Mouse (Mus musculus): ENCODE data around the gene Fbxw9. TPM values are rescaled to one million over a fixed set of nuclear protein-coding genes. Genes with fewer than 3 reads are reported as not detected.

The Fbxw9 gene
- 11.6 and 13.5 TPM in 2 replicates for total RNA-seq (2014; fragmentation: Nextera tagmentation)
- total RNA-seq (2017) = 4.1 and 5.9 TPM in 2 replicates

DNA sequence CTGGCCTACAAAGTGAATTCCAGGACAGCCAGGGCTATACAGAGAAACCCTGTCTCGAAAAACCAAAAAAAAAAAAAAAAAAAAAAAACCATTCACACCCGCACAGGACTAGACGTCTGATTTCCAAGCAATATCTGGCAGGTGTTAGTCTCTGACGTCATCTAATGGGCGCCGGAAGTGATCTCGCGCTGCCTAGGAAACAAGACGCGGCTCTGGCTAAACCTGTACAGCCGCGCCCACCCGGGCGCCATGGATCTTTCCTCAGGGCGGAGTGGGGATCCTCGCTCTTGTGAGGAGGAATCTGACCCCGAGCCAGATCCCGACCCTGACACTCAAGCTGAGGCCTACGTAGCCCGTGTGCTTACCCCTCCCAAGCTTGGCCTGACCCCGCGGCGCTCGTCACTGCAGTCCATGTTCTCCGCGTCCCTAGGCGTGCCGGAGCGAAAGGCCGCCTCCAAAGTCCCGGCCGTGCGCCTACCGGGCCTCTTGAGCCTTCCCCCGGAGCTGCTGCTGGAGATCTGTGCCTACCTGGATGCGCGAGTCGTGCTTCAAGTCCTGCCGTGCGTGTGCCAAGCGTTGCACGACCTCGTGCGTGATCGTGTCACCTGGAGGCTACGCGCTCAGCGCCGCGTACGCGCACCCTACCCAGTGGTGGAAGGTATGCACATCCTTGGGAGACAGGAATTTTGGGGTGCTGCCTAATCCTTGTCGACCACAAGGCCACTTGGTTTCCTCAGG, at the start of gene Fbxw9:
TSS of gene Fbxw9 (plus strand) at position 177 of the 738 bp plus-strand sequence.
- ATAC-seq (replicated peaks; ENCODE audit: poor library complexity, severe bottlenecking) = peak; percentile 92

- ATAC-seq (replicated peaks; ENCODE audit: poor library complexity, severe bottlenecking) = peak; percentile 24; the same call in 1 of the 2 replicates
Measured at GRCm38 (mm10) chr8:85011242-85011641, 48.6 kb upstream of the Fbxw9 start.

GRCm38 (mm10) chr8:85013230-85013840, 46.5 kb upstream of the Fbxw9 start:
- peak; percentile 90 for ATAC-seq (replicated peaks; ENCODE audit: poor library complexity, severe bottlenecking)

GRCm38 (mm10) chr8:85014431-85014830, 45.4 kb upstream of the Fbxw9 start, which contains the start of gene Best2:
Best2 (minus strand) TSS chr8:85014531.
- ATAC-seq (replicated peaks; ENCODE audit: poor library complexity, severe bottlenecking) = no peak

DNA sequence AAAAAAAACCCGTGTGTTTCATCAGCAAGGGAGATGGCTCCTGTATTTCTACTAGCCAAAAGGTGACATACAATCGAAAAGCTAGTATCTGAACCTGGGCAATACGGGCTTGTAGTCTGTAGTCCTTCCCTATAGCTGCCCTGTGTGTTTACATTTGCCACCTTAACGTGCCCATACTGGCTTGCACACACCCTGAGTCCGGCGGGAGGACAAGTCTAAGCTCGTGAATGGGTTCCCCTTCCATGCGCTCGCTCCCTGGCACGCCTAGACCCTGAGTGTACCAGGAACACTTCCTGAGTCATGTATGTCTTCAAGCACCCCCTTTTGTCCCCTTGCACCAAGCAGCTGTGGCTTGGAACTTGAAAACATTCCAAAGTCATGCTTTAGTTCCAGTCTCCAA, 43.1 kb upstream of the Fbxw9 start:
- no peak for ATAC-seq (replicated peaks; ENCODE audit: poor library complexity, severe bottlenecking)

DNA sequence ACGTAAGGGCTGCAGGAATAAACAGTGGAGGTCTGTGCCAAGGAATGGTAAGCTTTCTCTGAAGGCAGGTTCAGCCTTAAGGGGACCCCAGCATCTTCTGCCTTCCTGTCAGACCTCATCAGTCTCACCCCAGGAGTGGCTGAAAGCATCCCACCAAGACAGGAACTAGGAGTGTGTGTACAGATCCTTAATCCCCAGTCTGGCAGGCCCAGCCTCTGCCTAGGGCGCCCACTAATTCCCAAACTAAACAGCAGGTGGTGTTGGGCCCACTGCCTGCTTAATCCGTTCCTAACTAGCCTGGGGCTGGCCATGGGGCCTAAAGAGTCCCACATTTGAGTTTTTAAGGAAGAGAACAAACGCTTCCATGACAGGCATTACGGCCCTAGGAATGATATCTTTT, 42.6 kb upstream of the Fbxw9 start:
- ATAC-seq (replicated peaks; ENCODE audit: poor library complexity, severe bottlenecking) = no peak

DNA sequence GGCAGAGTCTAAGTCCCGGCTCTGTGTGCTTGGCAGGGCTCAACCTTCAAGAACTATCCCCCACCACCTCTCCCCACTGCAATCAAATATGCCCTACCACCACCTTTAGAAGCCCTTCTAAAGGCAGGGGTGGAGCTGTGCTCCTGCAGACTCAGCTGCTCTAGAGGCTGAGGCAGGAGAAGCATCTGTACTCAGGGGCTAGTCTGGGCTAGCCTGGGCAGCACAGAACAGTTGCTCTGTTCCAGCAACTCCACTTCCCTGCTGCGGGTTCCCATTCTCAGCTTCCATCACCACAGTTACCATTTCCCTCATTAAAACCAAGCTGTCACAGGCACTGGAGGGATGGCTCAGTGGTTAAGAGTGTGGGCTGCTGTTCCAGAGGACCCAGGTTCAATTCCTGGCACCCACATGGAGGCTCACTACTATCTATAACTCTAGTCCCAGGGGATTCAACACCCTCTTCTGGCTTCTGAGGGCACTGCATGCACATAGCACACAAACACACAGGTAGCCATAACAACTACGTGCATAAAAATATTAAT, 38.3 kb upstream of the Fbxw9 start:
- ATAC-seq (replicated peaks; ENCODE audit: poor library complexity, severe bottlenecking) = no peak

DNA sequence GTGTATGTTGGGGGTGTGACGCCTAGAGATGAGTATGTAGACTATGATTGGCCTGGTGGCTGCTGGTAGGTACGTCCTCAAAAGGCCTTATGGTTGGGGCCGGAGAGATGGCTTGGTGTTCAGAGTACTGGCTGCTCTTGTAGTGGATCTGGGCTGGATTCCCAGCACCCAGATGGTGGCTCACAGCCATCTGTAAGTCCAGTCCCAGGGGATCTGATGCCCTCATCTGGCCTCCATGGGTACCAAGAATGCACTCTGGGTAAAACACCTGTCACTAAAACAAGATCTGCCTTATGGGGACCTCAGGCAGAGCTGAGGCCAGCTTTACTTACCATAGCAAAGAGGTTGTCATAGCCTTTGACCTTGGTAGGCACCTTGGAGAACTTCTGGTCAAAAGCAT, 36.0 kb upstream of the Fbxw9 start:
- no peak for ATAC-seq (replicated peaks; ENCODE audit: poor library complexity, severe bottlenecking)

DNA sequence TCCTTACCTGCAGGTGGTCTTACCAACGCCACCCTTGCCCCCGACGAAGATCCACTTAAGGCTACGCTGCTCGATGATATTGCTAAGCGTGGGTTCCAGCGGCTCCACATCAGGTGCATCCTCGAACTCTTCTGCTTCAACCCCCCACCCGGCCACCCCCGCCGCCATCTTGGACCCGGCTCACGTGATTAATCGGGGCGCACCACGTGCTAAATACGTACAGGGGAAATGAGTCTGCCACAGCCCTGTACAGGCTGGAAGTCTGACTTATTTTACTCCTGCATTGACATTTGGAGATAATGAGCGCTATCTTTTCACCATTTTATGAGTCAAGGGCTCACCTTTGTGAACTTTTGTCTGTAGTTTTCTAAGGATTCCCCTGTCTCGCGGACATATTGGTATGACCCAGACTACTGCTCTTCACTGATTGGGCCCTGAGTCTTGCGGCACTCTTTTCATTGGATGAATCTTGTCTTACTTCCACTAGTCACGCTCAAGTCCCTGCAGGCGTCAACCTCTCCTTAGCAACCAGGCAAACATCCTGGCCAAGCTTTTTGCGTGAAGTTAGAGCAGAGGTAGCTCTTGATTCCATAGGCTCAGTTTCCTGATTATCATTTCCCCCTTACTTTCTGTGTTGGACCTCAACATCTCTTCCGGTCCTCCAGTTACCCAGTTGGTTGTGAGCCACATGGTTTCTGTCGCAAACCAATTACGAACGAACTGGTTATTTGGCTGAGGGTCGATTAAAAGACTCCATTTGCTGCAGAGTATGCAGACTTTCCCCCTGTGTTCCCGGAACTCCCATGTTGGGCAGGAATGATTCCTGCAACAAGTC, 34.5 kb upstream of the Fbxw9 start, which contains the start of gene Asna1:
TSS of gene Asna1 (minus strand) at position 184 of the 835 bp plus-strand sequence.
- peak; percentile 77 for ATAC-seq (replicated peaks; ENCODE audit: poor library complexity, severe bottlenecking)

GRCm38 (mm10) chr8:85026670-85027515, 33.0 kb upstream of the Fbxw9 start, which contains the start of gene Trir:
Trir (plus strand) TSS chr8:85026823.
- ATAC-seq (replicated peaks; ENCODE audit: poor library complexity, severe bottlenecking) = peak; percentile 77

GRCm38 (mm10) chr8:85027516-85027855, 32.4 kb upstream of the Fbxw9 start:
- ATAC-seq (replicated peaks; ENCODE audit: poor library complexity, severe bottlenecking) = no peak

- no peak for ATAC-seq (replicated peaks; ENCODE audit: poor library complexity, severe bottlenecking)
Measured at GRCm38 (mm10) chr8:85027922-85028321, 31.9 kb upstream of the Fbxw9 start.

- no peak for ATAC-seq (replicated peaks; ENCODE audit: poor library complexity, severe bottlenecking)
Measured at GRCm38 (mm10) chr8:85029271-85029670, 30.6 kb upstream of the Fbxw9 start.

DNA sequence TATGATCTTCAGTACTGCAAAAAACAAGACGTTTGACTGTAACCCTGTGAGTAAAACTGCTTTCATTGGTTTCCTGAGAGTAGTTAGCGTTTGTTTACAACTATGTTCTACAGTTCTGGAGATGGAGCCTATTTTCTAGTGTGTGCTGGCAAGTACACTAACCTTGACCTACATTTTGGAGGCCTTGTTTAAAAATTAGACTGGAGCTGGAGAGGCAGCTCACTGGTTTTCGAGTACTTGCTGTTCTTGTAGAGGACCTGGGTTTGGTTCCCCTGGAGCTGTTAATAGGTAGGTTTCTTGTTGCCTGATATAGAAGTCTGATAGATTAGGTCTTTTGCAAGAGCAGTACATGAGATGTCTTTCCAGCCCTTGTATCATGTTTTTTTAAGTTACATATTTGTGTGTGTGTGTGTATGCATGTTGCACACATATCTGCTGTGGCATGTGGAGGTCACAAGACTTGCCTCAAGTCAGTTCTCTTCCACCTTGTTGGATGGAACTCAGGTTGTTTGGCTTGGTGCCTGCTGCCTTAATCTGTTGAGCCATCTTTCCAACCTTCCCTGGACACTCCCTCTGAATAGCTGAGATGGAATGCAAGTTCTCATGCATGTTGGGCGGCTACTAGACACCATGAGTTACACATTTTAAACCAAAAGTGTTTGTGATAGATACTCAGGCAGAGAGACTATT, 27.1 kb upstream of the Fbxw9 start:
- ATAC-seq (replicated peaks; ENCODE audit: poor library complexity, severe bottlenecking) = no peak

DNA sequence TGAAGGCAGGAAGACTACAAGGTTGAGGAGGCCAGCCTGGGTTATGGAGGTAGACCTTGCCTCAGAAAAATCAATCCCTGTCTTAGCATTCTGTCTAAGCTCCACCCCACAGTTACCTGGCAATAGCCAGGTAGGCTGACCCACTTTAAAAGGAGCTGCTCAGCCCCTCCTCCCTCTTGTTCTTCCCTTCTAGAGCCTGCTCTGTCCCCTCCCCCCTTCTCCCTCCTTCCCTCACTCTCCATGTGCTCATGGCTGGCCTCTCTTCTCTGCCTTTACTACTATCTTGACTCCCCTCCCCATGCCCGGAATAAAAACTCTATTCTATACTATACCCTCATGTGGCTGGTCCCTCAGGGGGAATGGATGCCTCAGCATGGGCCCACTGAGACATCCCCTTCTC, 26.0 kb upstream of the Fbxw9 start:
- no peak for ATAC-seq (replicated peaks; ENCODE audit: poor library complexity, severe bottlenecking)

DNA sequence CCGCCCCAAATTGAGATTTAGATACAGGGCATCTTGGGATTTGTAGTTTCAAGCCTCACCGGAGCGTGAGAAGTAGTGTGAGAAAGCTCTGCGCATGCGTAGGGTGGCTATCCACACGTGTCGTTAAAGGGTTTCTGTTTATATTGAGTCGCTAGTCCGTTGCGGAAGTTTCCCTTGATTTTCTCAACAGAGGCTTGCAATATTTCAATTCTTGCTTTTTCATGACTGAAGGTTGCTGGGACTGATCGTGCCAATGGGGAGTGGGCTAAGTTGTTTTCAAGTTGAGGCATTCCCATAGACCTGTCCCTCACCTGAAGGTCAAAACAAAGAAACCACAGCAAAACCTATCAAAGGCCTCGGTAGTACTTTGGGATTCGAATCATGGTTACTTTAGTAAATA, 25.1 kb upstream of the Fbxw9 start:
- ATAC-seq (replicated peaks; ENCODE audit: poor library complexity, severe bottlenecking) = peak; percentile 26

DNA sequence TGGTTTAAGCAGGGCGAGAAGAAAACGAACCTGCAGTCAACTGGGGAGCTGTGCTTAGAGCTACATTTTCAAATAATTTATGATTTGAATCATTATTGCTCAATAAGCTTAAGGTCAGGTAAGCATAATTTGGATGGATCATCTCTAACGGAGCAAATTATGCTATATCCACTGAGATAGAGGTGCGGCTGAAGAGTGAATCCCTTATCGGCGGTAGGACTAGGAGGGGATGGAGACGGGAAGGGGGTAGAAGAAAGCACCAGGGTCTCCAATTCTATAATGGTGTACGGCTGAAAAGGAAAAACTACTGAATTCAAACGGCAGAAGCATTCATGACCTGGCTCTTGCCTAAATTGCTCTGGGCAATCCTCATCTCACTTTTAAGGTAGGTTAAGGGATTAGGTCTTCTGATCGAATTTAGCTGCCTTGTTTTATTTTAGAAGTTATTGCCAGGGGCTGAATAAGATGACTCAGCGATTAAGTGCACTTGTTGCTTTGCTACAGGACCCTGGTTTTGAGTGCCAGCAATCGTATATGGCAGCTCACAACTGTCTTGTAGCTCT, 24.6 kb upstream of the Fbxw9 start:
- no peak for ATAC-seq (replicated peaks; ENCODE audit: poor library complexity, severe bottlenecking)

GRCm38 (mm10) chr8:85035728-85036310, 24.0 kb upstream of the Fbxw9 start:
- ATAC-seq (replicated peaks; ENCODE audit: poor library complexity, severe bottlenecking) = no peak

- no peak for ATAC-seq (replicated peaks; ENCODE audit: poor library complexity, severe bottlenecking)
Measured at GRCm38 (mm10) chr8:85036381-85036717, 23.5 kb upstream of the Fbxw9 start.
